Mouse (Mus musculus): ENCODE data around the gene Zbtb20.

GRCm38 (mm10) chr16:43492863-43493262 lies 617.2 kb downstream of the Zbtb20 start:
- no peak for TF ChIP-seq TAL1 (IDR thresholded peaks at IDR 0.05; ENCODE audit: low read length)
- TF ChIP-seq GATA1 (IDR thresholded peaks at IDR 0.05; ENCODE audit: low read length) = no peak

Data from erythroblast, embryonic 14.5 days (primary cell).